Mouse (Mus musculus): ENCODE measurements at regions not wholly inside any gene's neighbourhood (a gene's known extent, or its start where the extent isn't known, plus 50 kb on each side); places are given as distances from the start of the nearest gene placed in this dataset.

DNA sequence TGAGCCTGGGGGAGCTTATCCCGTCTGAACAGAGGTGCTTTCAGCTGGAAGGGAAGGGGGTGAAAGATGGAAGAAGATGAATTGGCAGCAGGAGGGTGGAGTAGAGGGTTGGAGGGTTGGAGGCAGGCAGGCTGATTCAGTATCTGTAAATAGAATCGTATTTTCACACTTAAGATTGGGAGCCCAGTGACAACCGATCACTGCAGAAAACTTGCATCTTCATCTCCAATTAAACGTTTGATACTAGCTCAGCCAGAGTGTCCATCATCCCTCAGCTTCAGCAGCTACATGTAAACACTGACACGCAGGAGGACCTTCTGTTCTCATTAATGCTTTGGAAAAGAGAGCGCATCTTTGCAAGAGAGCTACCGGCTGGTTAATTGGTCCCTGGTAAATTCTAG, 67.2 kb upstream of the Gramd1b start:
- no peak for TF ChIP-seq POLR2A (IDR thresholded peaks at IDR 0.05; ENCODE audit: low read depth, low read length)
- no peak for TF ChIP-seq CTCF (IDR thresholded peaks at IDR 0.05; ENCODE audit: borderline replicate concordance, insufficient read depth, low read length)

All from embryonic fibroblast, embryonic 13.5 days (primary cell).